In the genomic region with DNA sequence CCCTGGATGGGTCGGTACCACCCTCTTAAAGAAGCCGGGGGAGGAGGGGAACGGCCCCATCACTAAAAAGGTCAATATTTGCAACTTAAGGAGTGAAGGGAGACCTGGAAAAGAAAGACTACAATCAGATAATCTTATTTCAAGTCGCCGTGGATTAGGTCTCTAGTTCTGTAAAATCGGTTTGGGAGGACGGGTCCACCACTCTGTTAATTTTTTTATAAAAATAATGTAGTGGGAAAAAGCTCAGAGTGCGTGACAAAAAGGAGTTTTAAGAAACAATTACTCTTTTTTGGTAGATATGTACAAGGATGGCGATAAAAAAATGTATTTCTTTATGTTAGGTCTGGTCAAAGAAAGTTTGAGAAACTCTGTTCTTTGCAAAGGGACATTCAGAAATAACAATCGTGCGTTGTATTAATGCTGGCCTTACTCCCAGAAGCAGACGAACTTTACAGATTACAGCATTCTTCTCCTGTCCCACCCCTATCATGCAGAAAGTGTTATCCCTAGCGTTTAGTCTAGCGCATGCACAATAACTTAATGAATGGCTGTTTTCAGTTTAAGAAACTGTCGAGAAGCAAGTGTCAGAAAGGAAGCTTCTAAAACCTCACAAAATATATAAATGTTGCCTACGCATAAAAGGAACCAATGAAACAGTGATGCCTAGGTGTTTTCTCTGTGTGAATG, we compare ENCODE assay signal across 8 mouse cellular contexts. TPM values are rescaled to one million over a fixed set of nuclear protein-coding genes. Genes with fewer than 3 reads are reported as not detected.
DNase-seq lines count a peak whose midpoint lies in the region; ATAC-seq and TF ChIP-seq lines count a peak whose summit lies in the region.

No protein-coding gene starts in this region.

- TF ChIP-seq CTCF in MEL (IDR thresholded peaks at IDR 0.05 in 2 of 3, conservative IDR thresholded peaks at IDR 0.05 in 1 of 3; ENCODE audit: control insufficient read depth in 1 of 3, insufficient read depth in 1 of 3, low read depth in 2 of 3, low read length in 3 of 3, poor library complexity in 1 of 3, severe bottlenecking in 1 of 3) = no peak
- TF ChIP-seq CTCF in forebrain, postnatal 0 days (IDR thresholded peaks at IDR 0.05; ENCODE audit: low read depth) = no peak
- TF ChIP-seq CTCF in liver, postnatal 0 days (IDR thresholded peaks at IDR 0.05; ENCODE audit: low read depth) = no peak

- no peak; a peak in 1 of 4 replicates for TF ChIP-seq POLR2A in MEL (IDR thresholded peaks at IDR 0.05; ENCODE audit: control insufficient read depth in 1 of 2, insufficient read depth in 1 of 2, low read depth in 1 of 2, low read length in 2 of 2, poor library complexity in 1 of 2)

- no peaks in the 10 kb centered on the region for H3K27me3 ChIP-seq in heart, embryonic 13.5 days (replicated peaks)
- no peaks in the 10 kb centered on the region for H3K27me3 ChIP-seq in MEL (ENCODE audit: control insufficient read depth in 1 of 2, insufficient read depth in 2 of 2, low read length in 2 of 2)
- no peaks in the 10 kb centered on the region for H3K27me3 ChIP-seq in forebrain, postnatal 0 days (ENCODE audit: insufficient read depth, low read length)
- H3K27me3 ChIP-seq in liver, postnatal 0 days (ENCODE audit: insufficient read depth, low read length) = no peaks in the 10 kb centered on the region

- peak overlapping the region; percentile 94 for H3K4me3 ChIP-seq in heart, embryonic 13.5 days
- H3K4me3 ChIP-seq in MEL (ENCODE audit: control insufficient read depth in 1 of 2, insufficient read depth in 1 of 2, low read depth in 2 of 2, low read length in 2 of 2) = peak overlapping the region; percentile 91 to 95
- H3K4me3 ChIP-seq in forebrain, postnatal 0 days (ENCODE audit: low read depth, low read length) = peak overlapping the region; percentile 75
- peak overlapping the region; percentile 85 for H3K4me3 ChIP-seq in liver, postnatal 0 days (ENCODE audit: low read depth, low read length)

- peaks cover 28% of the 10 kb centered on the region for H3K4me1 ChIP-seq in heart, embryonic 13.5 days
- peaks cover 8 to 19% of the 10 kb centered on the region in 2 experiments for H3K4me1 ChIP-seq in MEL (ENCODE audit: control insufficient read depth in 1 of 2, insufficient read depth in 2 of 2, low read length in 2 of 2)
- peaks cover 6% of the 10 kb centered on the region for H3K4me1 ChIP-seq in forebrain, postnatal 0 days (ENCODE audit: insufficient read depth)
- peaks cover 20% of the 10 kb centered on the region for H3K4me1 ChIP-seq in liver, postnatal 0 days (ENCODE audit: insufficient read depth)

- peak overlapping the region; percentile 81 for H3K4me2 ChIP-seq in heart, embryonic 13.5 days
- H3K4me2 ChIP-seq in forebrain, postnatal 0 days (ENCODE audit: low read depth) = peak overlapping the region; percentile 79
- H3K4me2 ChIP-seq in liver, postnatal 0 days (ENCODE audit: low read depth, low read length) = peak overlapping the region; percentile 71

- H3K79me2 ChIP-seq in MEL (ENCODE audit: control insufficient read depth, insufficient read depth, low read length, poor library complexity) = peaks cover 10% of the 10 kb centered on the region

- no peak for DNase-seq in heart, adult 8-10 months (ENCODE audit: low spot score)
- DNase-seq in MEL (ENCODE audit: low read depth, low spot score) = peak; percentile 79
- DNase-seq in forebrain, postnatal 0 days = peak; percentile 29
- DNase-seq in liver, postnatal 0 days = no peak
- DNase-seq in urinary bladder, postnatal 25 days (ENCODE audit: low spot score) = no peak
- no peak for DNase-seq in urinary bladder, postnatal 36 days (ENCODE audit: low spot score in 2 of 2)
- no peak for DNase-seq in urinary bladder, adult 2 months (ENCODE audit: low spot score)

- no peaks in the 10 kb centered on the region for H3K36me3 ChIP-seq in heart, embryonic 13.5 days
- H3K36me3 ChIP-seq in MEL (ENCODE audit: control insufficient read depth in 1 of 2, insufficient read depth in 2 of 2, low read length in 2 of 2) = peaks cover 0 to 14% of the 10 kb centered on the region in 2 experiments; a peak in 2 of 4 replicates
- no peaks in the 10 kb centered on the region for H3K36me3 ChIP-seq in forebrain, postnatal 0 days (ENCODE audit: insufficient read depth)
- H3K36me3 ChIP-seq in liver, postnatal 0 days (replicated peaks; ENCODE audit: insufficient read depth, low read length) = no peaks in the 10 kb centered on the region

- TF ChIP-seq RAD21 in MEL (IDR thresholded peaks at IDR 0.05; ENCODE audit: low read depth, low read length) = no peak

- peak overlapping the region; percentile 99 for H3K27ac ChIP-seq in heart, embryonic 13.5 days (replicated peaks)
- peak overlapping the region; percentile 89 for H3K27ac ChIP-seq in MEL (ENCODE audit: control insufficient read depth, low read depth, low read length)
- H3K27ac ChIP-seq in forebrain, postnatal 0 days (ENCODE audit: low read depth, low read length) = peak overlapping the region; percentile 98
- H3K27ac ChIP-seq in liver, postnatal 0 days (ENCODE audit: low read depth) = peak overlapping the region; percentile 97

- no peaks in the 10 kb centered on the region for H3K9me3 ChIP-seq in heart, embryonic 13.5 days
- H3K9me3 ChIP-seq in MEL (replicated peaks; ENCODE audit: insufficient read depth, low read length) = no peaks in the 10 kb centered on the region
- no peaks in the 10 kb centered on the region for H3K9me3 ChIP-seq in forebrain, postnatal 0 days (ENCODE audit: low read length)
- H3K9me3 ChIP-seq in liver, postnatal 0 days (ENCODE audit: low read length) = no peaks in the 10 kb centered on the region

- 19% methylated on average over 16 of the region's 16 CpGs for WGBS in heart, embryonic 13.5 days
- WGBS in forebrain, postnatal 0 days = 7% methylated on average over 16 of the region's 16 CpGs
- WGBS in liver, postnatal 0 days (ENCODE audit: insufficient replicate concordance) = 20% methylated on average over 16 of the region's 16 CpGs

- TF ChIP-seq EP300 in MEL (IDR thresholded peaks at IDR 0.05; ENCODE audit: low read depth in 1 of 2, low read length in 2 of 2) = peak; percentile 3 to 46; a peak in 3 of 4 replicates
- TF ChIP-seq EP300 in liver, postnatal 0 days (IDR thresholded peaks at IDR 0.05; ENCODE audit: low read depth) = no peak; the same call in 1 of the 2 replicates

- peak overlapping the region; percentile 98 for H3K9ac ChIP-seq in heart, embryonic 13.5 days
- peak overlapping the region; percentile 92 for H3K9ac ChIP-seq in MEL (ENCODE audit: control insufficient read depth, low read depth, low read length, poor library complexity, severe bottlenecking)
- peak overlapping the region; percentile 92 for H3K9ac ChIP-seq in forebrain, postnatal 0 days
- H3K9ac ChIP-seq in liver, postnatal 0 days (replicated peaks) = peak overlapping the region; percentile 85

- ATAC-seq in heart, embryonic 13.5 days (ENCODE audit: extremely low read depth, insufficient number of reproducible peaks, low FRiP score, low TSS enrichment) = no peak
- ATAC-seq in forebrain, postnatal 0 days = no peak
- ATAC-seq in liver, postnatal 0 days = no peak

TF ChIP-seq in MEL, 35 proteins besides CTCF, POLR2A, EP300 and RAD21 (continues in another document):
- TF ChIP-seq ZC3H11A (IDR thresholded peaks at IDR 0.05; ENCODE audit: low read depth, low read length) (no peak), MAX (IDR thresholded peaks at IDR 0.05; ENCODE audit: low read length) (no peak; the same call in 1 of the 2 replicates), RCOR1 (IDR thresholded peaks at IDR 0.05; ENCODE audit: low read depth, low read length) (no peak), ZNF384 (IDR thresholded peaks at IDR 0.05; ENCODE audit: low read depth, low read length) (no peak), TCF12 (IDR thresholded peaks at IDR 0.05; ENCODE audit: low read depth, low read length) (0 out of 2 replicates have a peak, but pooled peaks have one; percentile 22), NELFE (IDR thresholded peaks at IDR 0.05; ENCODE audit: low read depth, low read length) (no peak), ZKSCAN1 (IDR thresholded peaks at IDR 0.05; ENCODE audit: low read depth, low read length) (no peak), UBTF (IDR thresholded peaks at IDR 0.05; ENCODE audit: borderline replicate concordance, insufficient read depth, low read depth, low read length) (no peak), POLR2AphosphoS5 (IDR thresholded peaks at IDR 0.05; ENCODE audit: borderline replicate concordance, low read depth, low read length) (no peak), ELF1 (IDR thresholded peaks at IDR 0.05; ENCODE audit: low read depth, low read length) (no peak), JUND (IDR thresholded peaks at IDR 0.05; ENCODE audit: low read depth, low read length) (no peak), POLR2AphosphoS2 (IDR thresholded peaks at IDR 0.05; ENCODE audit: low read length) (0 out of 2 replicates have a peak, but pooled peaks have one; percentile 4), MAFK (IDR thresholded peaks at IDR 0.05; ENCODE audit: borderline replicate concordance, low read depth, low read length) (no peak), MYC (IDR thresholded peaks at IDR 0.05; ENCODE audit: low read depth, low read length) (no peak; the same call in 1 of the 2 replicates), CHD2 (IDR thresholded peaks at IDR 0.05; ENCODE audit: low read length) (no peak), KAT2A (conservative IDR thresholded peaks at IDR 0.05; ENCODE audit: low read depth, low read length) (no peak), MXI1 (IDR thresholded peaks at IDR 0.05; ENCODE audit: low read depth, low read length) (peak; percentile 55), GATA1 (IDR thresholded peaks at IDR 0.05; ENCODE audit: low read depth, low read length) (0 out of 2 replicates have a peak, but pooled peaks have one; percentile 21), SIN3A (IDR thresholded peaks at IDR 0.05; ENCODE audit: low read length) (no peak; the same call in 1 of the 2 replicates), HCFC1 (IDR thresholded peaks at IDR 0.05; ENCODE audit: low read depth, low read length) (peak; percentile 24), CHD1 (IDR thresholded peaks at IDR 0.05; ENCODE audit: low read depth, low read length) (peak; percentile 96), ZMIZ1 (IDR thresholded peaks at IDR 0.05; ENCODE audit: low read depth, low read length) (no peak), GABPA (IDR thresholded peaks at IDR 0.05; ENCODE audit: low read depth, low read length) (no peak)

RNA-seq across cellular contexts. Expression of gene Abcd3, which starts 0.6 kb away (rescaled TPM):
- polyA plus RNA-seq in heart, embryonic 13.5 days (2015; fragmentation: Nextera tagmentation; extraction: Ambion mirVana) = 37.5 and 40.4 TPM in 2 replicates
- total RNA-seq in heart, adult 8-10 months (2022) = 10 to 100 TPM; 77.8 to 82.1 (median 79.9) TPM
- 14.8 and 22.2 TPM in 2 replicates for total RNA-seq in MEL (2012; rRNA removed)
- 10 to 100 TPM; 29.9 to 61.4 TPM for polyA plus RNA-seq in MEL (2012; ENCODE audit: insufficient read depth in 1 of 2, insufficient read length in 2 of 2, low read depth in 1 of 2, low replicate concordance in 2 of 2, missing spikeins in 1 of 2)
- total RNA-seq in forebrain, postnatal 0 days (2014; rRNA removed) = 57.3 and 65.7 TPM in 2 replicates
- 48.6 and 72.8 TPM in 2 replicates for polyA plus RNA-seq in forebrain, postnatal 0 days (2015; fragmentation: Nextera tagmentation; extraction: Ambion mirVana)
- 132 and 148 TPM in 2 replicates for polyA plus RNA-seq in liver, postnatal 0 days (2015; fragmentation: Nextera tagmentation; extraction: Ambion mirVana)
- polyA plus RNA-seq in urinary bladder, adult 2 months (2012; rRNA removed) = 35.8 and 63.0 TPM in 2 replicates

Comparison
In these comparisons a context has a peak if more than half of its experiments do, and no peak if none do; other contexts are left out.
1. DNase-seq: peak in MEL (single experiment) and forebrain, postnatal 0 days (single experiment); none in heart, adult 8-10 months (single experiment), liver, postnatal 0 days (single experiment), urinary bladder, postnatal 25 days (single experiment), urinary bladder, postnatal 36 days (0 of 2) and urinary bladder, adult 2 months (single experiment).
2. Peak in every context shown above with its lines, with median percentiles within 50 percentile points of each other: H3K27ac ChIP-seq, H3K4me2 ChIP-seq, H3K4me3 ChIP-seq and H3K9ac ChIP-seq.